Mouse (Mus musculus) heart, embryonic 11.5 days (tissue): ENCODE results near the gene Aunip. TPM values are rescaled to one million over a fixed set of nuclear protein-coding genes. Genes with fewer than 3 reads are reported as not detected.
A peak's percentile ranks its signal among the peaks of the same experiment; 100 is the strongest.

Experiments used
- ATAC-seq: fragments of 200-750 bp; cut with Nextera tagmentation; replicated peaks from 2 replicates; pipeline ENCODE4 v1.8.0; 2017; ENCODE audit warnings: moderate library complexity; ENCODE audit not compliant: insufficient number of reproducible peaks, low FRiP score, low TSS enrichment
- H3K27ac ChIP-seq: fragments of 300-500 bp; sonication (generic); 2 replicates; pipeline ENCODE4 v1.5.1; 2014; ENCODE audit warnings: mild to moderate bottlenecking, low read depth, low read length
- H3K27me3 ChIP-seq: fragments of 300-500 bp; sonication (generic); 2 replicates; pipeline ENCODE4 v1.6.1; 2014; ENCODE audit warnings: mild to moderate bottlenecking, low read length, mixed read lengths; ENCODE audit not compliant: control insufficient read depth, insufficient read depth
- H3K36me3 ChIP-seq: fragments of 300-500 bp; sonication (generic); 2 replicates; pipeline ENCODE4 v1.6.1; 2014; ENCODE audit warnings: mild to moderate bottlenecking, low read length, moderate library complexity, mixed read lengths; ENCODE audit not compliant: control insufficient read depth, insufficient read depth
- H3K4me1 ChIP-seq: fragments of 300-500 bp; sonication (generic); 2 replicates; pipeline ENCODE4 v1.6.1; 2014; ENCODE audit warnings: low read length; ENCODE audit not compliant: control insufficient read depth, insufficient read depth
- H3K4me2 ChIP-seq: fragments of 300-500 bp; sonication (generic); 2 replicates; pipeline ENCODE4 v1.6.1; 2014; ENCODE audit warnings: mild to moderate bottlenecking, moderate library complexity
- H3K4me3 ChIP-seq: fragments of 300-500 bp; sonication (generic); 2 replicates; pipeline ENCODE4 v1.5.1; 2014; ENCODE audit warnings: low read depth, low read length
- H3K9ac ChIP-seq: fragments of 300-500 bp; sonication (generic); 2 replicates; pipeline ENCODE4 v1.6.1; 2014; ENCODE audit warnings: mild to moderate bottlenecking, low read depth, low read length, moderate library complexity
- H3K9me3 ChIP-seq: fragments of 300-500 bp; sonication (generic); replicated peaks from 2 replicates; pipeline ENCODE4 v1.6.1; 2016; ENCODE audit warnings: low read length; ENCODE audit not compliant: control insufficient read depth
- WGBS: fragments of 180-500 bp; shearing (Covaris S2); extraction: QIAGEN DNeasy Blood & Tissue Kit; methylation state at CpG from one replicate; pipeline ENCODE4 v1.1.7; 2014; ENCODE audit not compliant: insufficient replicate concordance; 5-methylcytosine and 5-hydroxymethylcytosine counted together
- polyA plus RNA-seq: library from polyadenylated mRNA; unstranded; fragments of >200 nt; fragmentation: Nextera tagmentation; extraction: Ambion mirVana; gene quantifications from 2 replicates; pipeline ENCODE4 v1.2.1, GENCODE M21; 2014

Aunip gene
- polyA plus RNA-seq, 1 experiment from 2014 or later = 5.6 TPM

DNA sequence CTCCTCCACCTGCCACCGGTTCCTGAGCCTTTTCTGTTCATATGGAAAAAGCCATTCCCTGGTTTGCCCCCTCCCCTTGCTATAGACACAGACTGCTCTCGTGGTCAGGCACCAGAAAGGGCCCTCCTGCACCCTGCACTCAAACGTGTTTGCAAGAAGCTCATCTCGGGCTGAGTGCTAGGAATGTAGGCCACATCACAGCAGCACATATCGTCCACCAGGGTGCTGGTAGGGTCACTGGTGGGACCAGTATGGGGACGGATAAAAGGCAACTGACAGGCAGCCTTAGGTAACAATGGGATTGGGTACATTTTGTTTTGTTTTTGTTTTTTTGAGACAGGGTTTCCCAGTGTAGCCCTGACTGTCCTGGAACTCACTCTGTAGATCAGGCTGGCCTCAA, 29.5 kb upstream of the Aunip start:
- no peak for ATAC-seq
- H3K4me3 ChIP-seq = no peak overlapping the region
- H3K27ac ChIP-seq = no peak overlapping the region
- no peak overlapping the region for H3K9ac ChIP-seq
- H3K4me2 ChIP-seq = no peak overlapping the region
- H3K9me3 ChIP-seq = no peaks in the 10 kb centered on the region
- WGBS = 53% methylated on average over 6 of the region's 6 CpGs
- H3K27me3 ChIP-seq = no peaks in the 10 kb centered on the region
- no peaks in the 10 kb centered on the region for H3K4me1 ChIP-seq
- 0 out of 2 replicates have a peak, but pooled peaks cover 3% of the 10 kb centered on the region for H3K36me3 ChIP-seq

GRCm38 (mm10) chr4:134482442-134482841, 28.4 kb upstream of the Aunip start:
- H3K27ac ChIP-seq = no peak overlapping the region

GRCm38 (mm10) chr4:134483078-134483688, 27.6 kb upstream of the Aunip start:
- Histone ChIP-seq H3K4me2 (no peak overlapping the region), H3K27ac (no peak overlapping the region), H3K36me3 (no peaks in the 10 kb centered on the region), H3K9ac (no peak overlapping the region), H3K4me1 (no peaks in the 10 kb centered on the region), H3K9me3 (no peaks in the 10 kb centered on the region), H3K4me3 (no peak overlapping the region), H3K27me3 (no peaks in the 10 kb centered on the region)
- WGBS = 69% methylated on average over 6 of the region's 6 CpGs
- ATAC-seq = no peak

More at GRCm38 (mm10) chr4:134482442-134482841, 28.4 kb upstream of the Aunip start:
- WGBS = 75% methylated on average over 8 of the region's 8 CpGs
- H3K4me2 ChIP-seq = no peak overlapping the region
- H3K9ac ChIP-seq = no peak overlapping the region
- H3K4me3 ChIP-seq = no peak overlapping the region
- no peak for ATAC-seq
- no peaks in the 10 kb centered on the region for H3K27me3 ChIP-seq
- H3K9me3 ChIP-seq = no peaks in the 10 kb centered on the region
- H3K36me3 ChIP-seq = no peaks in the 10 kb centered on the region
- no peaks in the 10 kb centered on the region for H3K4me1 ChIP-seq

DNA sequence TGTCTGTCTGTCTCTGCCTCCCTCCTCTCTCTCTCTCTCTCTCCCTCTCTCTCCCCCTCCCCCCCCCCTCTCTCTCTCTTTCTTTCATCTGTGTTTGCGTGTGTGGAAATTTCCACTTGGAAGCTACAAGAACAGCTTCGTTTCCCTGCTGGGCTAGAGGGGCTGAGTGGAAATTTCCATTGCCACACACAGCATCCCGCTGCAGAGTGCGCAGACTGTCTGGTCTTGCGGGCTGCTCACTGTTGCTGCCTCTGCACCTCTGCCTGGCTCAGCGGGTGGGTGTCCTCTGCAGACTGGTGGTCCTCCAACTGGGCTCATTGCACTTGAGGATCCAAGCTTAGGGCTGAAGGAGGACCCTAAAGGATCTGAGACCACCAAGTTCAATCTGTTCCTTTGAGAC, 27.1 kb upstream of the Aunip start:
- no peaks in the 10 kb centered on the region for H3K36me3 ChIP-seq
- 0 out of 2 replicates have a peak overlapping the region, but pooled peaks have one; percentile 39 for H3K9ac ChIP-seq
- no peaks in the 10 kb centered on the region for H3K27me3 ChIP-seq
- no peak for ATAC-seq
- H3K9me3 ChIP-seq = no peaks in the 10 kb centered on the region
- WGBS = 31% methylated on average over 6 of the region's 6 CpGs
- no peaks in the 10 kb centered on the region for H3K4me1 ChIP-seq
- H3K4me3 ChIP-seq = no peak overlapping the region
- no peak overlapping the region for H3K4me2 ChIP-seq
- no peak overlapping the region for H3K27ac ChIP-seq

- H3K4me2 ChIP-seq = no peak overlapping the region
- no peaks in the 10 kb centered on the region for H3K36me3 ChIP-seq
- H3K9ac ChIP-seq = no peak overlapping the region
- H3K27me3 ChIP-seq = no peaks in the 10 kb centered on the region
- 76% methylated on average over 10 of the region's 10 CpGs for WGBS
- no peaks in the 10 kb centered on the region for H3K9me3 ChIP-seq
- H3K4me1 ChIP-seq = no peaks in the 10 kb centered on the region
- H3K4me3 ChIP-seq = no peak overlapping the region
- no peak overlapping the region for H3K27ac ChIP-seq
- ATAC-seq = no peak
These were observed 26.6 kb upstream of the Aunip start for GRCm38 (mm10) chr4:134484231-134484630.

DNA sequence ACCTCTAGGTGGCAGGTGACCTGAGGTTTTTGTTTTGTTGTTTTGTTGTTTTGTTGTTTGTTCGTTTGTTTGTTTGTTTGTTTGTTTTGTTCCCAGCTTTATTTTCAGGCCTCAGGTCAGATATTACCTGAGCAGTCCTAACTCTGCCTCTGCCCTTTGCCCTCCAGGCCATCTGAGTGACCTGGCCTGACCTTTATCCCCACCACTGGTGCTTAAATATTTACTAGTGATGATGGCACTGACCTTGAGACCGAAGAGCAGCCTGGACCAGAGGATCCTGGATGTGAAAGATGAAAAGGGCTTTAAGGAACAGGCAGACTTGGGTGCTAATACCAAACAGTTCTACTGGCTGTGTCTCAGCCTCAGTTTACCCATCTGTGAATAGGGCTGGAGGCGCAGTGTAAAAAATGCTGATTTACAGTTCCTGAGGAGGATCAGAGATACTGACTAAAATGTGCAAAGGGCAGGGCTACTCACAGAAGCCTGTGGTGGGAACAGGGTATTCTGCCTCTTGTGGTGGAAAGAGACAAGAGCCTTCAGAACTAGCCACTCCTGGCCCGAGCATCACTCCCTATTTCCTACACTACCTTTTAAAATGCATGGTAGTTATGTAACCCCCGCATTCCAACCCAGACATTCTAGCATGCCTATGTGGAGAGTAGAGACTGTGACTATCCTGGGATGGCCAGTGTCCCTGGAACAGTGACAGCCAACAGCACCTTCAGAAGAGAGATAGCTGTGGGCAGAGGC, 25.5 kb upstream of the Aunip start:
- Histone ChIP-seq H3K9me3 (no peaks in the 10 kb centered on the region), H3K9ac (no peak overlapping the region), H3K36me3 (no peaks in the 10 kb centered on the region), H3K4me3 (no peak overlapping the region), H3K4me2 (no peak overlapping the region), H3K27me3 (no peaks in the 10 kb centered on the region), H3K4me1 (no peaks in the 10 kb centered on the region), H3K27ac (no peak overlapping the region)
- ATAC-seq = no peak
- WGBS = 82% methylated on average over 5 of the region's 5 CpGs

DNA sequence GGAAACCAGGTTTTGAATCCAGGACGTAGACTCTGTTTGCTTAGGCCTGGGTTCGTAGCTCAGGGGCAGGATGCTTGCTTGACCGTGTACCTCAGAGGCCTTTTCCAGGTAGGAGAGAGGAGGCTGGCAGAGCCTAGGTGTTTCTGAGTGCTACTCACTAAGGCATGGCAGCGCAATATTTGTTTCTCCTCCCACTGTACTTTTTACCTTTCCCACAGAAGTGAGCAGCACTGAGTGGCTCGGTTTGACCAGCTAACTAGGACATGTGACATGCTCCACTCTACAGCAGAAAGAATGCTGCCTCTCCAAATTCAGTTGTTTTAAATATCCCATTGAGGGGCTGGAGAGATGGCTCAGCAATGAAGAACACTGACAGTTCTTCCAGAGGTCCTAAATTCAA, 22.6 kb upstream of the Aunip start:
- Histone ChIP-seq H3K4me1 (no peaks in the 10 kb centered on the region), H3K4me3 (no peak overlapping the region), H3K9me3 (no peaks in the 10 kb centered on the region), H3K27me3 (no peaks in the 10 kb centered on the region), H3K4me2 (no peak overlapping the region), H3K27ac (no peak overlapping the region), H3K9ac (no peak overlapping the region), H3K36me3 (no peaks in the 10 kb centered on the region)
- ATAC-seq = no peak
- WGBS = 87% methylated on average over 5 of the region's 5 CpGs

DNA sequence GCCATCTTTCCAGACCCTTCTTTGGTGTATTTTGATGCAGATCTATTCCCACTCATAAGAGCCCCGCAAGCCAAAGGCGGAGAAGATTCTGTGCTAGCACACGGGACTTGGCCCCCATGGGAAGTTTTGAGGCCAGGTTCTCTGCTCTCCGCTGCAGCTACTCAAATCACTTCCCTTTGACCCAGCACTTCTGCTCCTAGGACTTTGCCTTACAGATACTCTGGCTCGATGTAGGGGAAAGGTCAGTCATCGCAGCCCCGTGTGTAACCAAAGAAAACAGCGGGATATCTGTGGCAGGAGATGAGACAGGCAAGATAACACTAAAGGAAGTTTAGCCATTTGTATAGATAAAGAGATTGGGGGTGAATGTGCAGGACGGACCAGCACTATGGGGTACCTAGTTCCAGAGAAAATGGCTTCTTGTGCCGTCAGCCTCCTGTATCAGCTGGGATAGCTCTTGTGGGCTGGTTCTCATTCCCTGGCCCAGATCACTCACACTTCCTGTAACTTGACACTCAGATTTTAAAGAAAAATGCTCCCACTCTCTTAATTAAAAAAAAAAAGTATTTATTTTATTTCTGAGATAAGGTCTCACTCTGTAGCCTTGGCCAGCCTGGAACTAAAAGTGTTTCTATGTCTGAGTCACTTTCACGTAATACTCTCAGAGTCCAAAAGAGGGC, 20.7 kb upstream of the Aunip start:
- Histone ChIP-seq H3K9me3 (no peaks in the 10 kb centered on the region), H3K4me2 (no peak overlapping the region), H3K4me1 (peaks cover 8% of the 10 kb centered on the region), H3K27me3 (no peaks in the 10 kb centered on the region), H3K9ac (no peak overlapping the region), H3K27ac (no peak overlapping the region), H3K36me3 (no peaks in the 10 kb centered on the region), H3K4me3 (no peak overlapping the region)
- ATAC-seq = no peak
- WGBS = 78% methylated on average over 11 of the region's 11 CpGs
